Mouse (Mus musculus): Measurements from ENCODE around the gene Rasa2.

DNA sequence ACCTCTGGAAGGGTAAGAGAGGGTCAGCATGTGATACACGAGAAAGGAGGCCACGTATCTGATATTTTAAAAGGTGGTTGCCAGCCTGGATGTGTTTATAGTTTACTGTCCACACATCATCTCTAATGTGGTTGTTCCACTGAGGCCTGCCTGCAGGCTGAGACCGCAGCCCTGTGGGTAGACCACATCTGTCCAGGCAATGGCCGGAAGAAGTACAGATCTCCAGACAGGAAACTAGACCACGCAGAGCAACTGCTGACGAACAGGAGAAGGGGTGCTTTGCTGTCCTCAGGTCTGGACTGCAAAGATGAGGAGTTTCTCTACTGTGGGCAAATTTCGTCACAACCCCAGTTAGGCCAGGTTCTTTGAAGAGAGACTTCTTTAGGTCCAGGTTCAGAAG lies 19.4 kb upstream of the Rasa2 start:
- no peak for TF ChIP-seq POLR2A (IDR thresholded peaks at IDR 0.05; ENCODE audit: insufficient read length, low read depth)
- no peak for TF ChIP-seq USF1 (IDR thresholded peaks at IDR 0.05; ENCODE audit: low read depth)
- no peak for TF ChIP-seq E2F4 (IDR thresholded peaks at IDR 0.05; ENCODE audit: insufficient read depth)
- no peak for TF ChIP-seq TCF12 (IDR thresholded peaks at IDR 0.05; ENCODE audit: insufficient read depth, poor library complexity, severe bottlenecking)
- no peak for TF ChIP-seq MYOD1 (IDR thresholded peaks at IDR 0.05; ENCODE audit: control insufficient read depth in 1 of 3, insufficient read length in 2 of 3, low read depth in 2 of 3)
- no peak for TF ChIP-seq TCF3 (IDR thresholded peaks at IDR 0.05; ENCODE audit: insufficient read length, low read depth)
- no peak for TF ChIP-seq MAX (IDR thresholded peaks at IDR 0.05; ENCODE audit: low read depth)
- no peak for TF ChIP-seq REST (IDR thresholded peaks at IDR 0.05; ENCODE audit: insufficient read depth, insufficient read length)
- TF ChIP-seq POLR2AphosphoS2 (IDR thresholded peaks at IDR 0.05; ENCODE audit: insufficient read length, low read depth): no peak
- TF ChIP-seq CEBPB (IDR thresholded peaks at IDR 0.05; ENCODE audit: insufficient read depth, poor library complexity, severe bottlenecking): no peak
